Mouse (Mus musculus) lung, postnatal 0 days (tissue): ENCODE measurements at regions not wholly inside any gene's neighbourhood (a gene's known extent, or its start where the extent isn't known, plus 50 kb on each side); places are given as distances from the start of the nearest gene placed in this dataset.
"Not testable (repeated sequence)": the region's sequence is repeated elsewhere in the genome, so short reads cannot be mapped to it uniquely, and the experiment has no call there.

Source experiments
- CTCF ChIP-seq: IDR thresholded peaks from 2 replicates; pipeline ENCODE4 v1.5.1; 2016; ENCODE audit warnings: antibody characterized with exemption, mild to moderate bottlenecking
- EP300 ChIP-seq: IDR thresholded peaks from 2 replicates; pipeline ENCODE4 v1.6.1; 2016; ENCODE audit warnings: antibody characterized with exemption, mild to moderate bottlenecking, control low read depth

DNA sequence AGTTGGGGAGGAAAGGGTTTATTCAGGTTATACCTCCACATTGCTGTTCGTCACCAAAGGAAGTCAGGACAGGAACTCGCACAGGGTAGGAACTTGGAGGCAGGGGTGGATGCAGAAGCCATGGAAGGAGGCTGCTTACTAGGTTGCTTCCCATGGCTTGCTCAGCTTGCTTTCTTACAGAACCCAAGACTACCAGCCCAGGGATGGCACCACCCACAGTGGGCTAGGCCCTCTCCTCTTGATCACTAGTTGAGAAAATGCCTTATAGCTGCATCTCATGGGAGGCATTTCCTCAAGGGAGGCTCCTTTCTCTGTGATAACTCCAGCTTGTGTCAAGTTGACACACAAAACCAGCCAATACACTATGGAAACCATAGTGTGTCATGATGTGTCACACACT is 66.8 kb upstream of the Pax1 start:
- TF ChIP-seq CTCF, EP300: not testable (repeated sequence)
